Mouse (Mus musculus): ENCODE results near the gene A630076J17Rik.

Gene A630076J17Rik

DNA sequence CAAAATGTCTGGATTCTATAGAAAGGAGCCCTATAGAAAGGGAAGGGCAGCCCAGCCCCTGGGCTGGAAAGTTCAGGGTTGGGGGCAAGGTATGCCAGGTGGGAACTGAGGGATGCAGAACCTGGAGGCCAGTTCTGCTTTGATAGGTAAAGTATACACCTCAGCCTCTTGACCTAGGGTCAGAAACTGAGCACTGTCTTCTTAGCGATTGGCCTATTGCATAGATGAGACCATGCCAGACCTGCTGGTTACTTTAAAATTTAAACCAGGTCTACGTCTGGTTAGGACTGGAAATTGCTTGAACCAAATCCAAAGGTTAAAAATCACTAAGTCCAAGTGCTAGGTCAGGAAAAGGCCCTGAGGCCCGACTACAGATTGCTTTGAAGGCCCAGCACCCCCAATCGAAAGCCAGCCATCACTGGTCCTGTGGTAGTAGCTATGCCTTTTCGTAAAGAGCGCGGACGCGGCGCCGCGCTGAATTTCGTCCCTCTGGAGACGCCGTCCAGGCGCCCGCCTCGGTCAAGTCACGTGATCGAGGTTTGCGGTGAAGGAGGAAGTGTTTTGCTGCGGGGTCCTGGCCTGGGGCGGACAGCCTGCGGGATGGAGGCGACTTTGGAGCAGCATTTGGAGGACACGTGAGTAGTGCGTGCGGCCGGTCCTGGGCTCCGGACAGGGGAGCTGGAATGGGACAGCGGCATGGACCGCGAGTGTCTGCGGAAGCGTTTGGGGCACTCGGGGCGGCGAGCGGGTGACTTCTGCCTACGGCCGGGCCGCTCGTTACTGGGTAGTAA, 48.3 kb downstream of the A630076J17Rik start, which contains the start of gene Lamtor5:
Gene Lamtor5, plus strand, starts transcription at position 380 of the 791 bp plus-strand sequence.
- peak; percentile 88 to 89 for DNase-seq

All from thymus, postnatal 36 days (tissue).